Mouse (Mus musculus) liver, postnatal 0 days (tissue): ENCODE measurements at regions not wholly inside any gene's neighbourhood (a gene's known extent, or its start where the extent isn't known, plus 50 kb on each side); places are given as distances from the start of the nearest gene placed in this dataset.

Experiments used
- ATAC-seq: fragments of 200-750 bp; cut with Nextera tagmentation; 2 replicates; pipeline ENCODE4 v1.8.0; 2017; ENCODE audit warnings: mild to moderate bottlenecking, moderate library complexity
- DNase-seq: peaks from one replicate; pipeline ENCODE4 v3.0.0-alpha.2; 2016
- H3K27ac ChIP-seq: fragments of 300-500 bp; sonication (generic); 2 replicates; pipeline ENCODE4 v1.5.1; 2014; ENCODE audit warnings: antibody characterized with exemption, moderate library complexity, mild to moderate bottlenecking, low read depth
- H3K27me3 ChIP-seq: fragments of 300-500 bp; sonication (generic); 2 replicates; pipeline ENCODE4 v1.6.1; 2014; ENCODE audit warnings: low read length, control low read depth, mixed read lengths; ENCODE audit not compliant: insufficient read depth
- H3K36me3 ChIP-seq: fragments of 300-500 bp; sonication (generic); replicated peaks from 2 replicates; pipeline ENCODE4 v1.6.1; 2014; ENCODE audit warnings: mild to moderate bottlenecking, control low read depth, low read length, moderate library complexity, mixed read lengths; ENCODE audit not compliant: insufficient read depth
- H3K4me1 ChIP-seq: fragments of 300-500 bp; sonication (generic); 2 replicates; pipeline ENCODE4 v1.6.1; 2014; ENCODE audit warnings: antibody characterized with exemption, mild to moderate bottlenecking, control low read depth; ENCODE audit not compliant: insufficient read depth
- H3K4me2 ChIP-seq: fragments of 300-500 bp; sonication (generic); 2 replicates; pipeline ENCODE4 v1.6.1; 2014; ENCODE audit warnings: low read depth, mild to moderate bottlenecking, low read length, moderate library complexity, mixed read lengths
- H3K4me3 ChIP-seq: fragments of 300-500 bp; sonication (generic); 2 replicates; pipeline ENCODE4 v1.5.1; 2014; ENCODE audit warnings: low read depth, low read length
- H3K9ac ChIP-seq: fragments of 300-500 bp; sonication (generic); replicated peaks from 2 replicates; pipeline ENCODE4 v1.6.1; 2014; ENCODE audit warnings: mild to moderate bottlenecking, moderate library complexity
- H3K9me3 ChIP-seq: fragments of 300-500 bp; sonication (generic); 2 replicates; pipeline ENCODE4 v1.6.1; 2016; ENCODE audit warnings: mild to moderate bottlenecking, control low read depth, low read length, mixed read lengths
- CTCF ChIP-seq: sonication (generic); IDR thresholded peaks from 2 replicates; pipeline ENCODE4 v1.5.1; 2016; ENCODE audit warnings: antibody characterized with exemption, low read depth
- EP300 ChIP-seq: IDR thresholded peaks from 2 replicates; pipeline ENCODE4 v1.6.1; 2016; ENCODE audit warnings: antibody characterized with exemption, low read depth, mild to moderate bottlenecking
- WGBS: fragments of 180-500 bp; shearing (Covaris S2); extraction: QIAGEN DNeasy Blood & Tissue Kit; methylation state at CpG from one replicate; pipeline ENCODE4 v1.1.7; 2014; ENCODE audit not compliant: insufficient replicate concordance; 5-methylcytosine and 5-hydroxymethylcytosine counted together

DNA sequence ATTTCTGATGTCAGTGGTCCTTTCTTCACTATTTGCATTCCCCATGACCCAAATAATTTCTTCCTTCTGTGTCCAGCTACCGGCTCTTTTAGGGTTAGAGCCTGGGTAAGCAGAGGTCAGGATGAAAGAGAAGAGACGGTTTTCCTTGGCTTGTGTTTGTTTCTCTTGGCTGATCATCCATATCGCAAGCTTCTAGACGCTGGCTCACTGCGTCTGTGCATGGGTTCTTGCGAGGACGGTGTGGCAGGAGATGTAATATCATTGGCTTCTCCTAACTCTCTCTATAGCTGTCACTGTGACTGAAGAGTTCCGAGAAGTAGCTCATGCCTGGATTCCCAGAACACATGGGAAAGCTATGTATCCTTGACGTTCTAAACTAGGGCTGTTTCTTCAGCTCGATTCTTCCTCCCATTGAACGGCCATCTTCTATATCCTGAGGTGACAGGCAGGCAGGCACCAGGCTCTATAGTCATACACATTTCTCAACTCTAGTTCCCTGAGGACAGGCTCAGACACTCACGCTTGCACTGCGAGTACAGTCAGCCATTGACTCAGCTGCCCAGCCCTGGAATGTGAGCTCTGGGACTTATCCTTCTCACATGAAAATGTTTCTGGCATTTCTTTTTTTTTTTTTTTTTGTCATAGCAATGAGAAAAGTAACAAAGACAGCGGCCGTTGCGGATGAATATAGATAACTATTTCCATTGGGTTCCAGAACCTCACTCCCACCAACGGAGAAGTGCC lies 85.0 kb downstream of the Bach1 start:
- Histone ChIP-seq H3K36me3 (no peaks in the 10 kb centered on the region), H3K4me2 (no peak overlapping the region), H3K9me3 (no peaks in the 10 kb centered on the region), H3K27ac (no peak overlapping the region), H3K9ac (no peak overlapping the region), H3K27me3 (no peaks in the 10 kb centered on the region), H3K4me3 (no peak overlapping the region), H3K4me1 (no peaks in the 10 kb centered on the region)
- TF ChIP-seq CTCF (no peak), EP300 (no peak)
- no peak for DNase-seq
- WGBS = 78% methylated on average over 17 of the region's 17 CpGs
- no peak for ATAC-seq

DNA sequence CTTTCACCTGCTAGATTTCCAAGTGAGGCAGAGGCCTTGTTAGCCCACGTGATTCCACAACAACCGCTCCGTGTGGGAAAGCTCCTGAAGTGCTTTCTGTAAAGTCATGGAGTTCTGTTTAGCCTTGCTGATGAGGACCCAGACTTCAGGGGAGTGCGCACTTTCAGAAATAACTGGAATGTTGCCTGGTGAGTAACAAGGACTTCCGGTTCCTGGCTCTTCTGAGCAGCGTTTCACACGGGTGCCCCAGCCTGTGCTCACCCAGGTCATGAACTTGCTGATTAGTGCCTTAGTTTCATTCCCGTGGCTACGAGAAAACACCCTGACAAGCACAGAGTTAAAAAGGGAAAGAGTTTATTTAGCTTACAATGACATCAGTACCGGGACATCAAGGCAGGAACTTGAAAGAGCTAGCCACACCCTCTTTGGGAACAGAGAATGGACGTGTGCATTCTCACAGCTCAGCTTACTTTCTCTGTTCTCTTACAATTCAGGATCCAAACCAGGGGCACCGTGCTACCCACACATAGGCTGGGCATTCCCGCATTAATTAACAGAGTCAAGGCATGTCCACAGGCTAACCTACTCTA lies 85.8 kb downstream of the Bach1 start:
- Histone ChIP-seq H3K4me3 (no peak overlapping the region), H3K4me2 (no peak overlapping the region), H3K9ac (no peak overlapping the region), H3K4me1 (no peaks in the 10 kb centered on the region), H3K27ac (no peak overlapping the region), H3K9me3 (no peaks in the 10 kb centered on the region), H3K36me3 (no peaks in the 10 kb centered on the region), H3K27me3 (no peaks in the 10 kb centered on the region)
- ATAC-seq (peak; percentile 23), DNase-seq (no peak)
- TF ChIP-seq CTCF (no peak), EP300 (no peak)
- 56% methylated on average over 13 of the region's 13 CpGs for WGBS

DNA sequence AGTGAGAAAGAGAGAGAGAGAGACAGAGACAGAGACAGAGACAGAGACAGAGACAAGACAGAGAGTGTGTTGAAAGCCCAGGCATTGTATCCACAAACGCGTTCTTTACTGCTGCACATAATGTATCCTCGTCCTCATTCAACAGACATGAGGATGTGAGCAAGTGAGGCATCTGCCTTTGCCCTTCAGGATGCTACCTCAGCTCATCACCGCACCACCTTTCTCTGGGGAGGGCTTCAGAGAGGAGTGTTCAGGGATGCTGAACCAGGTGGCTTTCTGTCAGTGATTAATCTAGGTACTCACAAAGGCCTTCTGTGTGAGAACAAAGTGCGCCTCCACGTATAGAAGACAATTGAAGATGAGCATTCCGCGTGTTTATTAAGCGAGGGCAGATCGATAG lies 90.8 kb downstream of the Bach1 start:
- TF ChIP-seq CTCF = no peak
- no peak for TF ChIP-seq EP300
- no peak for ATAC-seq

DNA sequence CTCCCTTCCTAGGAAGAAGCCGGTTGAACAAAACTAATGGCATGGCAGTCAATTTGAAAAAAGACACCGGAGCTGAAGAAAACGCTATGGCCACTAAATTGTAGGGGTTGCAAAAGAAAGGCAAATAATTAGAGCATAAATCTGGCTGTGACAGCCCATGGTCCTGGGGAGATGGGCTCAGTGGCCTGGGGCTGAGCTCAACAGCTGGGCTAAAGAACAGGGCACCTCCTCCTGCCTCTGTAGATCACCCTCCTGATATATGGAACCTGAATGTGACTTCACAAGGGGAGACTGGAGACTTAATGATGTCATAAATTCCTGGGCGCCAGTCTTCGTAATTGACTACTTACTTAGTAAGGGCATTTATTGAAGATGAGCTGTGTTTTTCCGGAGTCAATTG lies 91.2 kb downstream of the Bach1 start:
- no peaks in the 10 kb centered on the region for H3K27me3 ChIP-seq
- ATAC-seq (no peak), DNase-seq (no peak)
- no peak for TF ChIP-seq EP300
- TF ChIP-seq CTCF = no peak
- WGBS = 60% methylated on average over 6 of the region's 6 CpGs
- H3K4me1 ChIP-seq = no peaks in the 10 kb centered on the region
- H3K36me3 ChIP-seq = no peaks in the 10 kb centered on the region
- no peak overlapping the region for H3K27ac ChIP-seq
- no peak overlapping the region for H3K9ac ChIP-seq
- H3K9me3 ChIP-seq = no peaks in the 10 kb centered on the region
- no peak overlapping the region for H3K4me2 ChIP-seq
- H3K4me3 ChIP-seq = no peak overlapping the region

More for the DNA sequence above, 90.8 kb downstream of the Bach1 start:
- Histone ChIP-seq H3K4me3 (no peak overlapping the region), H3K27me3 (no peaks in the 10 kb centered on the region), H3K4me2 (no peak overlapping the region), H3K36me3 (no peaks in the 10 kb centered on the region), H3K9ac (no peak overlapping the region), H3K4me1 (no peaks in the 10 kb centered on the region), H3K27ac (no peak overlapping the region), H3K9me3 (no peaks in the 10 kb centered on the region)
- no peak for DNase-seq
- WGBS = 82% methylated on average over 10 of the region's 10 CpGs

DNA sequence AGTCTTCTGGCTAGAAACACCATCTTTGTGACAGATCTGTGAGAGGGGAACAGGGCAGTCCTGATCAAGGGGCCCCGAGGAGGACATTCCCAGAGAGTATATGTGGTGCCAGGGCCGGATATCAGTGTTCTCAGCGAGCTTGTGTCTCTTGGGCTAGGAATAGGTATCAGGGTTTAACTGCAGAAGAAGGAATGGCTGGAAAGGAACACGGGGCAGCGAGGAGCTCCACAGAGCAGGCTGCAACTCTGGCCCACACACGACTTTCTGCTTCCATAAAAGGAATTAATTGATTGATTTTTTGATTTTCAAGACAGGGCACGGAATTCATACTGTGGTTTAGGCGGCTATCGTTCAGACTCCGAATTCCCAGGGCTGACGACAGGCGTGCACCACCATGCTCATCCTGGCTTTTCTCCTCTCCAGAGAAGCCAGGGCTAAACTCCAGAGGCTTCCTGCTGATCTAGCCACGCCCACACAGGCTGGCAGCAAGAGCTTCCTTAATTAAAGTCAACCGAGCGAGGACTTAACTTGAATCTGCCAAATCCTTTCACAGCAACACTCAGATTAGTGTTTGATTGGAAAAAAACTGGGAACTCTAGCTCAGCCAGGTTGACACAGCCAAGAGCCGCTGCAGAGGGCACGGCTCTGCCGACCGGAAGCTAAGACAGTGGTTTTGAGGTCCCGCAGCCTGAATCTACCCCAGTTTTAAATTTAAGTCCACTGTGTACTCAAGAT lies 97.9 kb downstream of the Bach1 start:
- ATAC-seq = no peak
- 11% methylated on average over 20 of the region's 20 CpGs for WGBS

DNA sequence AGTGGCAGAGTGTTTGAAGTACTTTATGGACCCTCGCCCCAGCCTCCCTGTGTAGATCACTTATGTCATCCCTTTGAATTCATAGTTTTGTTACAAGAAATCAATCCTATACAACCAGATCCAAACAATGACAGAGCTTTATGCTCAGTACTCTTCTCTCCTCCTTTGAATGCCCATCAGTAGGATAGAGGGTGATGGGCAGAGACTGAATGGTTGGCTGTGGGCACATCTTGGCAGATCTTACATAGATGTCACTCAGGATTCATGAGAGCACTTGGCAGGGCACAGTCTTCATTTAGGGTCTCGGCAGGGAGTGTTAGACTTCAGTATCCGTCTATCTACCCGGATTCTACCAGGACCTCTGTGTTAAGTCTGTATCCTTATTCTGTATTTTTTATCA lies 103.6 kb downstream of the Bach1 start:
- no peak for DNase-seq
- no peak for TF ChIP-seq EP300
- no peak for TF ChIP-seq CTCF
- WGBS = 78% methylated on average over 4 of the region's 4 CpGs

More for the DNA sequence above, 97.9 kb downstream of the Bach1 start:
- no peak for DNase-seq
- no peak overlapping the region for H3K9ac ChIP-seq
- no peaks in the 10 kb centered on the region for H3K9me3 ChIP-seq
- H3K36me3 ChIP-seq = no peaks in the 10 kb centered on the region
- no peaks in the 10 kb centered on the region for H3K27me3 ChIP-seq
- H3K4me2 ChIP-seq = peak overlapping the region; percentile 71
- H3K4me3 ChIP-seq = peak overlapping the region; percentile 28
- TF ChIP-seq CTCF (no peak), EP300 (no peak)
- peaks cover 5% of the 10 kb centered on the region; the same call in 1 of the 2 replicates for H3K4me1 ChIP-seq
- H3K27ac ChIP-seq = no peak overlapping the region

More for the DNA sequence above, 103.6 kb downstream of the Bach1 start:
- Histone ChIP-seq H3K4me3 (no peak overlapping the region), H3K27me3 (no peaks in the 10 kb centered on the region), H3K9ac (no peak overlapping the region), H3K4me2 (no peak overlapping the region), H3K36me3 (no peaks in the 10 kb centered on the region), H3K27ac (no peak overlapping the region), H3K9me3 (no peaks in the 10 kb centered on the region), H3K4me1 (no peaks in the 10 kb centered on the region)
- no peak for ATAC-seq
